Mouse (Mus musculus) left cerebral cortex, adult 9 months (tissue): ENCODE results near the gene Gjb6.

Experiments used
- DNase-seq, 2 experiments: peaks; one replicate each; pipeline ENCODE4 v3.0.0; 2022; ENCODE audit warnings: low spot score in 2 of 2

Gene Gjb6

GRCm38 (mm10) chr14:57133161-57133661 is at the start of gene Gjb6:
TSS of gene Gjb6 (minus strand) at chr14:57133611.
- DNase-seq: no peak

GRCm38 (mm10) chr14:57165493-57165892 is 32.1 kb upstream of the Gjb6 start:
- DNase-seq: peak in 1 of 2 experiments; percentile 13

GRCm38 (mm10) chr14:57161833-57162232 is 28.4 kb upstream of the Gjb6 start:
- no peak for DNase-seq

GRCm38 (mm10) chr14:57161201-57161600 is 27.8 kb upstream of the Gjb6 start:
- DNase-seq: peak in 1 of 2 experiments; percentile 20

- no peak for DNase-seq
These were observed 21.5 kb upstream of the Gjb6 start for GRCm38 (mm10) chr14:57154916-57155315.

- no peak for DNase-seq
These were observed 12.3 kb upstream of the Gjb6 start for GRCm38 (mm10) chr14:57145741-57146140.

GRCm38 (mm10) chr14:57135265-57135664 is 1.9 kb upstream of the Gjb6 start:
- no peak for DNase-seq

- no peak for DNase-seq
These were observed 6.0 kb downstream of the Gjb6 start for GRCm38 (mm10) chr14:57127383-57127782.

GRCm38 (mm10) chr14:57122295-57122694 is 11.1 kb downstream of the Gjb6 start:
- no peak for DNase-seq

- DNase-seq: peak; percentile 51 to 60
These were observed 17.4 kb downstream of the Gjb6 start, which contains the start of gene Gm4491 for GRCm38 (mm10) chr14:57115823-57116544. TSS of gene Gm4491 (minus strand) at chr14:57115883.

- peak in 1 of 2 experiments; percentile 47 for DNase-seq
These were observed 24.2 kb downstream of the Gjb6 start for GRCm38 (mm10) chr14:57109194-57109593.

- DNase-seq: no peak
These were observed 25.5 kb downstream of the Gjb6 start for GRCm38 (mm10) chr14:57107916-57108315.

GRCm38 (mm10) chr14:57107091-57107490 is 26.3 kb downstream of the Gjb6 start:
- DNase-seq: no peak

GRCm38 (mm10) chr14:57105721-57106120 is 27.7 kb downstream of the Gjb6 start:
- no peak for DNase-seq

GRCm38 (mm10) chr14:57105111-57105510 is 28.3 kb downstream of the Gjb6 start:
- no peak for DNase-seq

GRCm38 (mm10) chr14:57104106-57105023 is 29.0 kb downstream of the Gjb6 start, which contains the start of gene Gjb2:
TSS of gene Gjb2 (minus strand) at chr14:57104702.
- peak in 1 of 2 experiments; percentile 17 for DNase-seq

- no peak for DNase-seq
These were observed 29.7 kb downstream of the Gjb6 start for GRCm38 (mm10) chr14:57103711-57104105.

GRCm38 (mm10) chr14:57103121-57103520 is 30.3 kb downstream of the Gjb6 start:
- DNase-seq: no peak

- no peak for DNase-seq
These were observed 31.8 kb downstream of the Gjb6 start for GRCm38 (mm10) chr14:57101623-57102022.

- DNase-seq: no peak
These were observed 37.6 kb downstream of the Gjb6 start for GRCm38 (mm10) chr14:57095855-57096254.

GRCm38 (mm10) chr14:57093029-57093428 is 40.4 kb downstream of the Gjb6 start:
- DNase-seq: peak in 1 of 2 experiments; percentile 69

GRCm38 (mm10) chr14:57090001-57090400 is 43.4 kb downstream of the Gjb6 start:
- no peak for DNase-seq
